Mouse (Mus musculus) heart, adult 2 months (tissue): ENCODE data around the gene Cercam.

Experiments
- CTCF ChIP-seq: fragments of 200-600 bp; IDR thresholded peaks from 2 replicates; pipeline ENCODE4 v1.8.1; 2022; ENCODE audit warnings: antibody characterized with exemption, mild to moderate bottlenecking, moderate library complexity
- EP300 ChIP-seq: fragments of 200-500 bp; IDR thresholded peaks from 2 replicates; pipeline ENCODE4 v1.6.1; 2011; ENCODE audit warnings: low read depth, low read length, control low read depth; ENCODE audit not compliant: insufficient read depth
- POLR2A ChIP-seq: fragments of 200-500 bp; IDR thresholded peaks from 2 replicates; pipeline ENCODE4 v1.6.1; 2011; ENCODE audit warnings: mild to moderate bottlenecking, low read depth, low read length, control low read depth; ENCODE audit not compliant: insufficient read depth

- TF ChIP-seq CTCF (no peak), POLR2A (no peak), EP300 (no peak)
These were observed 28.4 kb downstream of the Cercam start for GRCm38 (mm10) chr2:29897366-29897765.
